Mouse (Mus musculus) myocyte (in vitro differentiated cells): ENCODE measurements around the gene Uvrag.

Source experiments
- CEBPB ChIP-seq: IDR thresholded peaks from 2 replicates; pipeline ENCODE4 v1.6.1; 2011; ENCODE audit warnings: mild to moderate bottlenecking, moderate library complexity; ENCODE audit not compliant: poor library complexity, insufficient read depth, severe bottlenecking
- E2F4 ChIP-seq: IDR thresholded peaks from one replicate; pipeline ENCODE4 v1.6.1; 2011; ENCODE audit warnings: mild to moderate bottlenecking, control low read depth, moderate library complexity; ENCODE audit not compliant: insufficient read depth
- MAX ChIP-seq: IDR thresholded peaks from one replicate; pipeline ENCODE4 v1.6.1; 2011; ENCODE audit warnings: low read depth, mild to moderate bottlenecking, control low read depth
- MYOD1 ChIP-seq, 3 experiments: IDR thresholded peaks; one replicate each; pipeline ENCODE4 v1.6.1; 2011; ENCODE audit warnings: control low read depth in 2 of 3, low read depth in 2 of 3, mild to moderate bottlenecking in 2 of 3, moderate library complexity in 1 of 3; ENCODE audit not compliant: insufficient read length in 2 of 3, control insufficient read depth in 1 of 3
- MYOG ChIP-seq, 3 experiments: IDR thresholded peaks; one replicate each; pipeline ENCODE4 v1.6.1; 2011; ENCODE audit warnings: control low read depth in 2 of 3, low read depth in 2 of 3, mild to moderate bottlenecking in 2 of 3; ENCODE audit not compliant: insufficient read length in 2 of 3, control insufficient read depth in 1 of 3, insufficient read depth in 1 of 3
- POLR2A ChIP-seq: IDR thresholded peaks from one replicate; pipeline ENCODE4 v1.6.1; 2011; ENCODE audit warnings: low read depth, mild to moderate bottlenecking, control low read depth, moderate library complexity; ENCODE audit not compliant: insufficient read length
- POLR2AphosphoS2 ChIP-seq: IDR thresholded peaks from one replicate; pipeline ENCODE4 v1.6.1; 2011; ENCODE audit warnings: low read depth, control low read depth; ENCODE audit not compliant: insufficient read length
- REST ChIP-seq: IDR thresholded peaks from one replicate; pipeline ENCODE4 v1.6.1; 2011; ENCODE audit warnings: mild to moderate bottlenecking, control low read depth, moderate library complexity; ENCODE audit not compliant: insufficient read depth, insufficient read length
- SRF ChIP-seq: IDR thresholded peaks from one replicate; pipeline ENCODE4 v1.6.1; 2011; ENCODE audit warnings: low read depth; ENCODE audit not compliant: control insufficient read depth, insufficient read length
- TCF12 ChIP-seq: IDR thresholded peaks from one replicate; pipeline ENCODE4 v1.6.1; 2011; ENCODE audit warnings: mild to moderate bottlenecking, control low read depth; ENCODE audit not compliant: poor library complexity, insufficient read depth, severe bottlenecking
- TCF3 ChIP-seq: IDR thresholded peaks from one replicate; pipeline ENCODE4 v1.6.1; 2011; ENCODE audit warnings: low read depth, control low read depth; ENCODE audit not compliant: insufficient read length
- USF1 ChIP-seq: IDR thresholded peaks from one replicate; pipeline ENCODE4 v1.6.1; 2011; ENCODE audit warnings: low read depth, mild to moderate bottlenecking, control low read depth, moderate library complexity

- no peak for TF ChIP-seq POLR2A
- no peak for TF ChIP-seq POLR2AphosphoS2
- TF ChIP-seq CEBPB: no peak
- TF ChIP-seq REST: no peak
- TF ChIP-seq MYOD1 (IDR thresholded peaks at IDR 0.05; ENCODE audit: control insufficient read depth in 1 of 3, insufficient read length in 2 of 3, low read depth in 2 of 3): no peak
- no peak for TF ChIP-seq TCF3
- TF ChIP-seq USF1: no peak
- no peak for TF ChIP-seq E2F4
- no peak for TF ChIP-seq MAX
- TF ChIP-seq MYOG (IDR thresholded peaks at IDR 0.05; ENCODE audit: control insufficient read depth in 1 of 3, insufficient read depth in 1 of 3, insufficient read length in 2 of 3, low read depth in 2 of 3): no peak
- no peak for TF ChIP-seq TCF12
- TF ChIP-seq SRF: no peak
These were observed 65.8 kb downstream of the Uvrag start for GRCm38 (mm10) chr7:99075101-99075500.
